Mouse (Mus musculus) spleen, adult 2 months (tissue): ENCODE results near the gene Gm10643.
A peak's percentile ranks its signal among the peaks of the same experiment; 100 is the strongest.

Experiments used
- CTCF ChIP-seq: fragments of 200-500 bp; IDR thresholded peaks from 2 replicates; pipeline ENCODE4 v1.5.1; 2011; ENCODE audit warnings: mild to moderate bottlenecking, inconsistent platforms; ENCODE audit not compliant: insufficient read depth, insufficient read length, insufficient replicate concordance; ENCODE audit errors: extremely low read depth
- POLR2A ChIP-seq: fragments of 200-500 bp; IDR thresholded peaks from 2 replicates; pipeline ENCODE4 v1.6.1; 2011; ENCODE audit warnings: low read depth, low read length, inconsistent platforms

DNA sequence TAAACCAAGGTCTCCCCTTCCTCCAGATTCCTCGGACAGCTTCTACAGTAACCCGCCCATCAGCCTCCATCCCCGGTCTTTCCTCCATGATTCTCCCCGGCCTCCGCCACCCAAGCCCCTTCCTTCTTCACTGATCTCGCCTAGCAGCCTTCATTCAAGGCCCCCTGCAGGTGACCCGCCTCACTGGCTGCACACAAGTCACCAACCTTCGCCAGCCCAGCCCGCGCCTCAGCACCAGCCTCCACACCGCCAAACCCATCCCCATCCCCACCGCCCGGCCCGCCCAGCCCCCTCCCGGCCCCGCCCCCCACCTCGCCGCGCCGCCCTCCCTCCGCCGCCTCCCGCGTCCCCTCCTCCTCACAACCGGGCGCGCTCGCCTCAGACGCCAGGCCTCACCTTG is 39.3 kb upstream of the Gm10643 start:
- TF ChIP-seq CTCF (0 out of 2 replicates have a peak, but pooled peaks have one; percentile 3), POLR2A (no peak)
